Mouse (Mus musculus): ENCODE data around the gene Npas4. TPM values are rescaled to one million over a fixed set of nuclear protein-coding genes. Genes with fewer than 3 reads are reported as not detected.
"Not testable (repeated sequence)": the region's sequence is repeated elsewhere in the genome, so short reads cannot be mapped to it uniquely, and the experiment has no call there.

Npas4 gene
- total RNA-seq (2015) (not detected in 2 replicates), total RNA-seq (2017) (not detected in 2 replicates)

GRCm38 (mm10) chr19:4990256-4990625 lies at the start of gene Npas4:
Gene Npas4, minus strand, starts transcription at chr19:4990316.
- ATAC-seq (ENCODE audit: poor library complexity, severe bottlenecking): no peak

GRCm38 (mm10) chr19:5039301-5040114 lies 49.4 kb upstream of the Npas4 start:
- ATAC-seq (ENCODE audit: poor library complexity, severe bottlenecking): no peak

GRCm38 (mm10) chr19:5038709-5039156 lies 48.6 kb upstream of the Npas4 start, which contains the start of the genes B4gat1 and AC124502.3:
Gene B4gat1, plus strand, starts transcription at chr19:5038826.
Gene AC124502.3, plus strand, starts transcription at chr19:5038891.
- peak; percentile 91 for ATAC-seq (ENCODE audit: poor library complexity, severe bottlenecking)

GRCm38 (mm10) chr19:5037678-5038571 lies 47.8 kb upstream of the Npas4 start:
- no peak for ATAC-seq (ENCODE audit: poor library complexity, severe bottlenecking)

GRCm38 (mm10) chr19:5036577-5036976 lies 46.5 kb upstream of the Npas4 start:
- ATAC-seq (ENCODE audit: poor library complexity, severe bottlenecking): no peak

- ATAC-seq (ENCODE audit: poor library complexity, severe bottlenecking): no peak
Measured at GRCm38 (mm10) chr19:5032686-5033085, 42.6 kb upstream of the Npas4 start.

GRCm38 (mm10) chr19:5026111-5026510 lies 36.0 kb upstream of the Npas4 start:
- ATAC-seq (ENCODE audit: poor library complexity, severe bottlenecking): no peak

- peak; percentile 98 for ATAC-seq (ENCODE audit: poor library complexity, severe bottlenecking)
Measured at GRCm38 (mm10) chr19:5023621-5024479, 33.7 kb upstream of the Npas4 start, which contains the start of gene Slc29a2. Gene Slc29a2, plus strand, starts transcription at chr19:5023860.

- ATAC-seq (ENCODE audit: poor library complexity, severe bottlenecking): no peak
Measured at GRCm38 (mm10) chr19:5021416-5021815, 31.3 kb upstream of the Npas4 start.

- no peak for ATAC-seq (ENCODE audit: poor library complexity, severe bottlenecking)
Measured at GRCm38 (mm10) chr19:5018191-5018590, 28.1 kb upstream of the Npas4 start.

- no peak for ATAC-seq (ENCODE audit: poor library complexity, severe bottlenecking)
Measured at GRCm38 (mm10) chr19:5017611-5018010, 27.5 kb upstream of the Npas4 start.

- ATAC-seq (ENCODE audit: poor library complexity, severe bottlenecking): peak; percentile 85
Measured at GRCm38 (mm10) chr19:5016782-5017181, 26.7 kb upstream of the Npas4 start.

GRCm38 (mm10) chr19:5016221-5016742 lies 26.2 kb upstream of the Npas4 start:
- ATAC-seq (ENCODE audit: poor library complexity, severe bottlenecking): no peak

- no peak for ATAC-seq (ENCODE audit: poor library complexity, severe bottlenecking)
Measured at GRCm38 (mm10) chr19:5014961-5015398, 24.9 kb upstream of the Npas4 start.

- ATAC-seq (ENCODE audit: poor library complexity, severe bottlenecking): no peak
Measured at GRCm38 (mm10) chr19:5013138-5013537, 23.0 kb upstream of the Npas4 start.

GRCm38 (mm10) chr19:5004925-5005324 lies 14.8 kb upstream of the Npas4 start:
- ATAC-seq (ENCODE audit: poor library complexity, severe bottlenecking): no peak

- ATAC-seq (ENCODE audit: poor library complexity, severe bottlenecking): not testable (repeated sequence)
Measured at GRCm38 (mm10) chr19:5003644-5004043, 13.5 kb upstream of the Npas4 start.

GRCm38 (mm10) chr19:5001666-5002406 lies 11.7 kb upstream of the Npas4 start:
- peak; percentile 60; the same call in 1 of the 2 replicates for ATAC-seq (ENCODE audit: poor library complexity, severe bottlenecking)

- ATAC-seq (ENCODE audit: poor library complexity, severe bottlenecking): no peak
Measured at GRCm38 (mm10) chr19:4999445-5000140, 9.5 kb upstream of the Npas4 start.
